Mouse (Mus musculus) neural tube, embryonic 11.5 days (tissue): ENCODE results near the gene Lypd4. TPM values are rescaled to one million over a fixed set of nuclear protein-coding genes. Genes with fewer than 3 reads are reported as not detected.
"Not testable (repeated sequence)": the region's sequence is repeated elsewhere in the genome, so short reads cannot be mapped to it uniquely, and the experiment has no call there.

ENCODE experiments used
- ATAC-seq: fragments of 200-750 bp; cut with Nextera tagmentation; 2 replicates; pipeline ENCODE4 v1.8.0; 2017; ENCODE audit warnings: moderate number of reproducible peaks, mild to moderate bottlenecking, moderate TSS enrichment, moderate library complexity; ENCODE audit not compliant: insufficient read depth, low FRiP score, low TSS enrichment
- DNase-seq: peaks from one replicate; pipeline ENCODE4 v3.0.0-alpha.2; 2015; ENCODE audit warnings: low spot score
- H3K27ac ChIP-seq: fragments of 300-500 bp; sonication (generic); 2 replicates; pipeline ENCODE4 v1.5.1; 2014; ENCODE audit warnings: low read depth, mild to moderate bottlenecking, low read length
- H3K27me3 ChIP-seq: fragments of 300-500 bp; sonication (generic); 2 replicates; pipeline ENCODE4 v1.6.1; 2014; ENCODE audit warnings: mild to moderate bottlenecking, low read length, mixed read lengths; ENCODE audit not compliant: control insufficient read depth, insufficient read depth
- H3K36me3 ChIP-seq: fragments of 300-500 bp; sonication (generic); 2 replicates; pipeline ENCODE4 v1.6.1; 2014; ENCODE audit warnings: mild to moderate bottlenecking, low read length, moderate library complexity, mixed read lengths; ENCODE audit not compliant: control insufficient read depth, insufficient read depth
- H3K4me1 ChIP-seq: fragments of 300-500 bp; sonication (generic); 2 replicates; pipeline ENCODE4 v1.6.1; 2014; ENCODE audit warnings: low read length, mixed read lengths; ENCODE audit not compliant: control insufficient read depth, insufficient read depth
- H3K4me2 ChIP-seq: fragments of 300-500 bp; sonication (generic); 2 replicates; pipeline ENCODE4 v1.6.1; 2014; ENCODE audit warnings: low read depth, mild to moderate bottlenecking, moderate library complexity
- H3K4me3 ChIP-seq: fragments of 300-500 bp; sonication (generic); 2 replicates; pipeline ENCODE4 v1.5.1; 2014; ENCODE audit warnings: low read depth, low read length
- H3K9ac ChIP-seq: fragments of 300-500 bp; sonication (generic); 2 replicates; pipeline ENCODE4 v1.6.1; 2014; ENCODE audit warnings: mild to moderate bottlenecking, low read length
- H3K9me3 ChIP-seq: fragments of 300-500 bp; sonication (generic); 2 replicates; pipeline ENCODE4 v1.6.1; 2016; ENCODE audit warnings: low read length; ENCODE audit not compliant: control insufficient read depth
- WGBS: fragments of 180-500 bp; shearing (Covaris S2); extraction: QIAGEN DNeasy Blood & Tissue Kit; methylation state at CpG from one replicate; pipeline ENCODE4 v1.1.7; 2014; 5-methylcytosine and 5-hydroxymethylcytosine counted together
- polyA plus RNA-seq: library from polyadenylated mRNA; unstranded; fragments of >200 nt; fragmentation: Nextera tagmentation; extraction: Ambion mirVana; gene quantifications from 2 replicates; pipeline ENCODE4 v1.2.1, GENCODE M21; 2014

Lypd4 gene
- polyA plus RNA-seq, 1 experiment from 2014 or later = not detected

GRCm38 (mm10) chr7:24845713-24846112 is 24.0 kb downstream of the Lypd4 start:
- no peak overlapping the region for H3K27ac ChIP-seq
- no peak overlapping the region for H3K4me3 ChIP-seq
- H3K36me3 ChIP-seq = no peaks in the 10 kb centered on the region
- ATAC-seq (no peak), DNase-seq (no peak)
- H3K9me3 ChIP-seq = no peaks in the 10 kb centered on the region
- no peak overlapping the region for H3K4me2 ChIP-seq
- no peaks in the 10 kb centered on the region for H3K4me1 ChIP-seq
- 4% methylated on average over 6 of the region's 6 CpGs for WGBS
- no peaks in the 10 kb centered on the region for H3K27me3 ChIP-seq
- no peak overlapping the region for H3K9ac ChIP-seq

GRCm38 (mm10) chr7:24845181-24845580 is 24.6 kb downstream of the Lypd4 start:
- 85% methylated on average over 9 of the region's 9 CpGs for WGBS
- no peaks in the 10 kb centered on the region for H3K36me3 ChIP-seq

GRCm38 (mm10) chr7:24844144-24844543 is 25.6 kb downstream of the Lypd4 start:
- Histone ChIP-seq H3K4me3 (no peak overlapping the region), H3K27me3 (no peaks in the 10 kb centered on the region), H3K36me3 (no peaks in the 10 kb centered on the region), H3K4me1 (no peaks in the 10 kb centered on the region), H3K27ac (no peak overlapping the region), H3K4me2 (no peak overlapping the region), H3K9me3 (no peaks in the 10 kb centered on the region), H3K9ac (no peak overlapping the region)
- no peak for DNase-seq
- 47% methylated on average over 5 of the region's 5 CpGs for WGBS
- no peak for ATAC-seq

More at GRCm38 (mm10) chr7:24845181-24845580, 24.6 kb downstream of the Lypd4 start:
- ATAC-seq (no peak), DNase-seq (no peak)
- H3K27ac ChIP-seq = no peak overlapping the region
- H3K4me1 ChIP-seq = no peaks in the 10 kb centered on the region
- H3K4me3 ChIP-seq = no peak overlapping the region
- no peaks in the 10 kb centered on the region for H3K9me3 ChIP-seq
- no peak overlapping the region for H3K4me2 ChIP-seq
- no peak overlapping the region for H3K9ac ChIP-seq
- H3K27me3 ChIP-seq = no peaks in the 10 kb centered on the region

- no peak overlapping the region for H3K9ac ChIP-seq
- 70% methylated on average over 4 of the region's 4 CpGs for WGBS
Measured at GRCm38 (mm10) chr7:24841009-24841408, 28.7 kb downstream of the Lypd4 start.

GRCm38 (mm10) chr7:24840331-24840730 is 29.4 kb downstream of the Lypd4 start:
- no peak overlapping the region for H3K9ac ChIP-seq
- H3K4me3 ChIP-seq = no peak overlapping the region
- no peak overlapping the region for H3K27ac ChIP-seq
- ATAC-seq (no peak), DNase-seq (no peak)
- H3K9me3 ChIP-seq = no peaks in the 10 kb centered on the region
- no peaks in the 10 kb centered on the region for H3K36me3 ChIP-seq
- H3K4me2 ChIP-seq = no peak overlapping the region
- no peaks in the 10 kb centered on the region for H3K27me3 ChIP-seq
- WGBS = 65% methylated on average over 3 of the region's 3 CpGs
- H3K4me1 ChIP-seq = no peaks in the 10 kb centered on the region

More at GRCm38 (mm10) chr7:24841009-24841408, 28.7 kb downstream of the Lypd4 start:
- H3K36me3 ChIP-seq = no peaks in the 10 kb centered on the region
- H3K9me3 ChIP-seq = no peaks in the 10 kb centered on the region
- no peak overlapping the region for H3K4me2 ChIP-seq
- H3K4me3 ChIP-seq = no peak overlapping the region
- no peaks in the 10 kb centered on the region for H3K4me1 ChIP-seq
- DNase-seq (no peak), ATAC-seq (no peak)
- no peak overlapping the region for H3K27ac ChIP-seq
- no peaks in the 10 kb centered on the region for H3K27me3 ChIP-seq

- no peaks in the 10 kb centered on the region for H3K4me1 ChIP-seq
- no peak overlapping the region for H3K4me3 ChIP-seq
- H3K4me2 ChIP-seq = no peak overlapping the region
- no peaks in the 10 kb centered on the region for H3K9me3 ChIP-seq
- H3K9ac ChIP-seq = no peak overlapping the region
- H3K27me3 ChIP-seq = no peaks in the 10 kb centered on the region
- DNase-seq (no peak), ATAC-seq (no peak)
- H3K27ac ChIP-seq = no peak overlapping the region
- no peaks in the 10 kb centered on the region for H3K36me3 ChIP-seq
- 89% methylated on average over 8 of the region's 8 CpGs for WGBS
Measured at GRCm38 (mm10) chr7:24839410-24839808, 30.3 kb downstream of the Lypd4 start.

GRCm38 (mm10) chr7:24838732-24839409 is 30.9 kb downstream of the Lypd4 start:
- WGBS = 73% methylated on average over 11 of the region's 13 CpGs
- not testable (repeated sequence) for DNase-seq, H3K4me1 ChIP-seq, H3K27ac ChIP-seq, H3K9me3 ChIP-seq, H3K4me3 ChIP-seq, H3K27me3 ChIP-seq, ATAC-seq, H3K4me2 ChIP-seq, H3K9ac ChIP-seq, H3K36me3 ChIP-seq

GRCm38 (mm10) chr7:24827181-24827580 is 42.6 kb downstream of the Lypd4 start:
- ATAC-seq (no peak), DNase-seq (no peak)
- no peaks in the 10 kb centered on the region for H3K4me1 ChIP-seq
- no peak overlapping the region for H3K4me3 ChIP-seq
- no peak overlapping the region for H3K4me2 ChIP-seq
- 90% methylated on average over 4 of the region's 4 CpGs for WGBS
- H3K9ac ChIP-seq = no peak overlapping the region
- no peaks in the 10 kb centered on the region for H3K9me3 ChIP-seq
- no peaks in the 10 kb centered on the region for H3K27me3 ChIP-seq
- H3K36me3 ChIP-seq = no peaks in the 10 kb centered on the region
- H3K27ac ChIP-seq = no peak overlapping the region

- no peaks in the 10 kb centered on the region for H3K4me1 ChIP-seq
- H3K9me3 ChIP-seq = no peaks in the 10 kb centered on the region
- H3K4me3 ChIP-seq = no peak overlapping the region
- no peaks in the 10 kb centered on the region for H3K36me3 ChIP-seq
- H3K27me3 ChIP-seq = no peaks in the 10 kb centered on the region
- DNase-seq (no peak), ATAC-seq (no peak)
- H3K9ac ChIP-seq = no peak overlapping the region
- no peak overlapping the region for H3K4me2 ChIP-seq
- 81% methylated on average over 7 of the region's 7 CpGs for WGBS
- H3K27ac ChIP-seq = no peak overlapping the region
Measured at GRCm38 (mm10) chr7:24824452-24824851, 45.3 kb downstream of the Lypd4 start.
